Mouse (Mus musculus) CD4-positive, CD25-positive, alpha-beta regulatory T cell, adult 2 months (primary cell): ENCODE data around the gene Zfp62.
"Not testable (repeated sequence)": the region's sequence is repeated elsewhere in the genome, so short reads cannot be mapped to it uniquely, and the experiment has no call there.

ENCODE experiments used
- DNase-seq: peaks from one replicate; pipeline ENCODE4 v3.0.0-alpha.2; 2012; ENCODE audit warnings: low read depth, low spot score

Zfp62 gene

DNA sequence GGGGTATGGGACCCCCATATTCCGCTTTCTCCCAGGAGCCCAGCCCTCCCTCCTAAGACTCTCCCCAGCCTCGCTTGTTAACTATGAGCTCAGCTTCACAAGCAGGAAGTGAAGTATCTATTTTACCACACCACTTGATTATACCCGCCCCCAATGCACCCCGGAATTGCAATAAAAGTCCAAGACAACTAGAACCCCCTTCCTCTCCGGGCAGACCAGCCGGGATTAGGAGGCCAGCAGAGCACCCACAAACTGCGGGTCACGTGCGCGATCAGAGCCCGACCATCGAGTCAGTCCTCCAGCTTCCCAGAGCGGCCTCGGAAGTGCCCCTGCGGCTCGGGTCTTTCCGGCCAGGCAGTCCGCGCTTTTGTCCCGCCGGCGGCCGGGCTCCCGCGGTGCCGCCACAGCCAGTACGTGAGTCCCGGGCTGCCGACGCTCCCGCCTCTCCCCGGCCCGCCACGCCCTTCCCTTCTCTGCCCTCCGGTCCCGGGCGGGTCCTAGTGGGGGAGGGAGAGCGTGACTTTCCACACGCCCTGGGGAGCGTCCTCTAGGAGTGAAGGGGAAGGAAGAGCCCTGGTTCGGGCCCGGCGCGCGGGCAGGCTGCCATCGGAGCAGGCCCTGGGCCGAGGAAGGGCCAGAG lies at the start of gene Zfp62:
Gene Zfp62 (plus strand): TSS at position 164 of the 640 bp plus-strand sequence.
- peak; percentile 95 for DNase-seq

- DNase-seq, result no peak
These were observed 49.0 kb upstream of the Zfp62 start, which contains the start of gene Olfr1394 for GRCm38 (mm10) chr11:49154077-49154476. TSS of gene Olfr1394 (plus strand) at chr11:49154377.

DNA sequence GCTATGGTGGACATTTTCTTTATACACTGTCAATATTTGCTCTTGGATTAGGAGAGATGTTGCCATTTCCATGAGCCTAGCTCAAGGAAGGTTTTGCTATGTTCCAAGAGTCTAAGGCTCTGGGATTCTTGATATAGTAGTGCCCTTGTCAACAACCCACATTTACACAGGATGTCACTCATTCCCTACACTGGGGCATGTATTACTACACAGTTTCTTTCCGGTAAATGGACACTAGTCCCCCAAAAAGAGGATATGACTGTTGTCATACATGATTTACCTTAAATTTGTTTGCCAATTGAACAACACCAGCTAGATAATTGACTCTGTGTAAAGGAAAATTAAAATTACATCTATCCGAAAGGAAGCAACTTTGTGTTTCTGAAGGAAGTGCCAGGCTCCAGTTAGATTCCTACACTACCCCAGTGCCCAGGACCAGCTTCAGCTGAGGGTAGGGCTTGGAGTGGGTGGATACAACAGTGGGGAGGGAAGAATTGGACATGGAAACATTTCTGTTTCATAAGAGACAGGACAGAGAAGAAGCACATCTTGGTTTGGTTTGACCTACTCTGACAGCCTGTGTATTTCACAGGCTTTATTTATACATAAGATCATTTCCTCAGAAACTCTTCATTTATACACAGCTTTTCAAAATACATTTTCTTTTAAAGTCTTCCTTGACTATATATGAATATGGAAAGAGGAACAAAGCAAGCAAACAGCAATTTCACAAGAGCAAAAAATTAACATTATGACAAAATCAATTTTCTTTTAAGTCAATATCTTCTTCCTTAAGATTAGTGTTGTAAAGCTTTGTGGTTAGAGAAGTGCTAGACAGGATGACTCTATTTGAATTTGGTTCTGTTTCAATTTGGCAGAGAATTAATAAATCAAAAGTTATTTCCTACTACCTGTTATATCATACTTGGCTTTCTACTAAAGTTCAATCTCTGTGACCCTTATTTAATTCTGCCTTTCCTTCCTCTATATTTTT lies 46.0 kb upstream of the Zfp62 start:
- DNase-seq, result no peak

DNA sequence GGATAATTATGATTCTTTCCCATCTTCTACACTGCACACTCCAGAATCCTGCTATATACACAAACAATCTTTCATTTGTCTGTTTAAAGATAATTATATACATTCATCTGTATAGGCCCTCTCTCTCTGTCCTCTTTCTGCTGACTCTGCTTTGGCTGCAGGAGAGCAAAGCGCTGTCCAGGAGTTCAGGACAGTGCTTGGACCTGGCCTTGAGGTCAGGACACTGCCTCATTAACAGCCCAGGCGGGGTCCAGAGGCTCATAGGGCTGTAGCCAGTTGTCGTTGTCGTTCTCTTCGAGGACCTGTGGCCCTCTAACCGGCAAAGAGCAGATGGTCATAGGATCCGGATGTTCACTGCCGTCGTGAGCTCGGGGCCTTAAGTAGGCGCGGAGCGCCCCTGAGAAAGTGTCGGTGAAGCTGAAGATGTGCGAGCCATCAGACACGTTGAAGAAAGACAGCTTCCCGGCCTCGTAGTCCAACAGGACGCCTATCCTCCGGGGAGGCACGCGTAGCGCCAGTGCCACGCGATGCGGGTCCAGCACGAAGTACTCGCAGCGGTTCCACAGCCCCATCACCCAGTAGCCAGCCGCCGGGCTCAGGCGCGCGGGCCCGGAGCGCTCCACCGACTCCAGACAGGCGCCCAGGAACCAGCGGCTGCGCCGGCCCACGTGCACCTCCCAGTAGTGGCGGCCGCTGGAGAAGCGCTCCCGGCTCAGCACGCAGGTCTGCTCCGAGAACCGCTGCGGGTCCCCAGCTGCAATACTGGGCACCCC lies 34.1 kb upstream of the Zfp62 start:
- DNase-seq, result no peak

GRCm38 (mm10) chr11:49170576-49170975 lies 32.5 kb upstream of the Zfp62 start:
- DNase-seq, result no peak

DNA sequence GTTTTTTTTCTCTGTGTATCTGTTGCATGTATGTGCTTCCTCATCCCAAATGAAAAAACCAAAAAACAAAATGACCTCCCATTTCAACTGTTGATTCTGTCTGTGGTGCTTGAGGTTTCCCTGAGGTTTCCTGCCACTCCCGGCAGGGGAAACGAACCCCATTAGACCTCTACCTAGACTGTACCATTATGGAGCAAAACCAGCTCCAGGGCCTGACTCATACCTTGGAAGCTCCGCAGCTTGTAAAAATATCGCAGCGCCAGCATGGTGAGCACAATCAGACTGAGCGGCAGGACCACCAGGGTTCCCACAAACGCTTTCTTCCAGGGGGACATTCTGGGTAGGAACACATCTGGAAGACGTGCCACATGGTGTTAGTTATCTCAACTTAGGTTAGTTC lies 27.7 kb upstream of the Zfp62 start:
- DNase-seq, result no peak

DNA sequence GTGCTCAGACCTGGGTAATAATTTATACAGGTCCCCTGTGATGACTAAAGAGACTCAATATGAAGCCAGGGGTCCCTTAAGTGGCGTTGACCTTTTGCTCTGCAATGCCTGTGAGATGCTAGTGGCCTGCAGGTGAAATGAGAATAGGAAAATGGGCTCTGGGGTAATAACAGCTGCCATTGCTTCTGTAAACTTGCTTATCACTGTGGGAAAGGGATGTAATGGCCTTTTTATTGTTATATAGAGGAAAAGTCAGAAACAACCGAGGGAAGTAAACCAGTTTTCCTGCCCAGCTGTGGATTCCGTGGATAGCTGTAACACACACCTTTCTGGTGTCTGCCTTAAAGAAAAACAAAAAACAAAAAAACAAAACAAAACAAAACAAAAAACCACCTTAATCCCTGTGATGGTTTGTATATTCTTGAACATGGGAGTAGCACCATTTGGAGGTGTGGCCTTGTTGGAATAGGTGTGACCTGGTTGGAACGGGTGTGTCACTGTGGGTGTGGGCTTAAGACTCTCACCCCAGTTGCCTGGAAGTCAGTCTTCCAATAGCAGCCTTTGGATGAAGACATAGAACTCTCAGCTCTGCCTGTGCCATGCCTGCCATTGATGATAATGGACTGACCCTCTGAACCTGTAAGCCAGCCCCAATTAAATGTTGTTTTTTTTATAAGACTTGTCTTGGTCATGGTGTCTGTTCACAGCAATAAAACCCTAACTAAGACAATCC lies 26.9 kb upstream of the Zfp62 start:
- not testable (repeated sequence) for DNase-seq

DNA sequence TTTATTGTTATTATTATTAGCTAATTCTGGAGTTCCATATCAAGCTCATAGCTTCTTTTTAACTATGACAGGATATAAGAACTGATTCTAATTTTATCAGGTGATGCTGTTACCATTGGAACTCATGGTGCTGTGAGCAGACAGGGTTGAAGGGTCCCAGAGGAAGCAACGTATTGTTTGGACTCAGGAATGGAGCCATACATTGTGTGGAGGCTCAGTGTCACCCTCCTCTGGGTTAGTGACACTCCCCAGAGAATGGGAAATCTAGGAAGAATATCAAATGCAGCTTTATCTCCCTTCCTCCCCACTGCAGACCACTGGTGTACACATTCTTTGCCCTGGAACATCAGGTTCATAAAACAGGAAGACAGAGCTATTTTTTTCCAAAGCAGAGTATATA lies 19.9 kb upstream of the Zfp62 start:
- no peak for DNase-seq

DNA sequence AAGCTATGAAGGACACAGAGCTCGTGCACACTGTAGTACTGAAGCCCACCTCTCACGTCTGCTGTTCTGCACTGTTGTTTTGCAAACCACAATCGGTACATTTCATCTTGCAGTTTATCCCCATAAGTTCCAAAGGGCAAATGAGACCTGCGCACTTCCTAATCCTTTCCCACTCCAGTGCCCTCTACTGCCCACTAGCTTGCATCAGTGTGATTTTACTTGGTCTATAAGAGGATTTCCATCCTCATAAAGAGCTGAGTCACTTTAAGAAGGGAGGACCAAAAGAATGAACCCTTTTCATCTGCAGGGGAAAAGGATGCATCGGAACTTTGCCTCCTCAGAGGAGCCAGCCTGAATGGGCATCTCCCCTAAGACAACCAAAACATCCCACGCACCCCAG lies 16.6 kb upstream of the Zfp62 start:
- DNase-seq, result no peak

- no peak for DNase-seq
These were observed 16.1 kb upstream of the Zfp62 start, which contains the start of gene Btnl9 for GRCm38 (mm10) chr11:49186955-49187488. TSS of gene Btnl9 (minus strand) at chr11:49187159.

GRCm38 (mm10) chr11:49187701-49188100 lies 15.4 kb upstream of the Zfp62 start:
- no peak for DNase-seq

GRCm38 (mm10) chr11:49189737-49190136 lies 13.4 kb upstream of the Zfp62 start:
- DNase-seq, result peak; percentile 82

DNA sequence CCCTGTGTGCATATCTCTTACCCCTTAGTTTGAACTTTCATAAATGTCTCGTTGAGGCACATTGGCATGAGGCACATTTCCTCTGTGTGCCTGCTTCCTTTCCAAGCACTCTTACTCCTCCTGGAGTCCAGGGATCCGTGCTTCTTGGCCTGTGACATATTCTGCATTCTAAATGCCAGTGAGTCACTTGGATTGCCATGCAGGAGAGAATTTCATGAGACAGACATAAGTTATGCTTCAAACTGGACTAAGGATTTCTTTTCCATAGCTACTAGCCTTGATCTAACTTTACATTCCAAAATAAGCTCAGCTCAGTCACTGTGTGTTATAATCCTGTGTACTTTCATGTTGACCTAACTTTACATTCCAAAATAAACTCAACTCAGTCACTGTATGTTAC lies 12.0 kb upstream of the Zfp62 start:
- DNase-seq, result no peak

- not testable (repeated sequence) for DNase-seq
These were observed 8.3 kb upstream of the Zfp62 start for GRCm38 (mm10) chr11:49194771-49195170.

- DNase-seq, result peak; percentile 14
These were observed 7.2 kb upstream of the Zfp62 start for GRCm38 (mm10) chr11:49195819-49196322.

DNA sequence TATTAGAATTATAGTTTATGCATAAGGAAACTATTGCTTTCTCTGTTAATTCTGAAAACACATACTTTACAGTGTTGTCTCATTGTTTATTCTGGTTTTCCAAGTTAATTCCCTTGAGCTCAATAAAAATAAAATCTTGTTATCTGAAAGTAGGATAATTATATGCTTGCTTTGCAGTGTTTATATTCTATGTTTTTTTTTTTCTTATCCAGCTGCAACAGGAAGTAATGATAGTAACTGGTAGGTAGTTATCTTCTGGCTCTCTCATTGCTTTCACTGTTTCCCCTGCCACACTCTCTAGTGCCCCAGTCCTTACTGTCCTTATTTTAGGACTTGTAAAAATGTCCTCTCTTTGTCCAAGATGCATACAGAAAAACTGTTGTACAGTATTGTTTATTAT lies 2.4 kb upstream of the Zfp62 start:
- no peak for DNase-seq

GRCm38 (mm10) chr11:49201142-49201541 lies 1.9 kb upstream of the Zfp62 start:
- DNase-seq, result no peak

- DNase-seq, result peak; percentile 9
These were observed 1.0 kb upstream of the Zfp62 start for GRCm38 (mm10) chr11:49202071-49202470.

DNA sequence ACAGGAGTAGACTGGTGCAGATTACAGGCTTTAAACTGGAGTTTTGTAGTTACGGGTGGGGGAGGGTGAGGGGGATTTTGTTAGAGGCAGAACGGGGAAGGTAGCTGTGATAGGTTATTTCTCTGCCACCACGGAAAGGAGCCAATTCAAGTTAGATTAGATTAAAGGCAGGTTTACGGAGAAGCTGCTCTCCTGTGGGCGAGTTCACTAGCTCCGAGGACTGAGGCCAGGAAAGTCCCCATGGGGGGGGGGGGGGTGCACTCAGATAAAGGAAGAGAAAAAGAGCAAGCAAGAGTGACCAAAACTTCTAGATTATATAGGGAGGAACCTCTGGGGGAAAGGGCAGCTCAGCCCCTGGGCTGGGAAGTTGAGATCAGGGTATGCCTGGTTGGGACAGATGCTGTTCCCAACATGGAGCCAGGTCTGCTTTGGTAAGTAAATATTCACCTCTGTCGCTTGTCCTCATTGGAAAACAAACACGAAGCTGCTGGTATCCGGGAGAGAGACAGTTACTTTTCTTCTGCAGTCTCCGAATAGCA lies 500 bp upstream of the Zfp62 start:
- DNase-seq, result peak; percentile 71

DNA sequence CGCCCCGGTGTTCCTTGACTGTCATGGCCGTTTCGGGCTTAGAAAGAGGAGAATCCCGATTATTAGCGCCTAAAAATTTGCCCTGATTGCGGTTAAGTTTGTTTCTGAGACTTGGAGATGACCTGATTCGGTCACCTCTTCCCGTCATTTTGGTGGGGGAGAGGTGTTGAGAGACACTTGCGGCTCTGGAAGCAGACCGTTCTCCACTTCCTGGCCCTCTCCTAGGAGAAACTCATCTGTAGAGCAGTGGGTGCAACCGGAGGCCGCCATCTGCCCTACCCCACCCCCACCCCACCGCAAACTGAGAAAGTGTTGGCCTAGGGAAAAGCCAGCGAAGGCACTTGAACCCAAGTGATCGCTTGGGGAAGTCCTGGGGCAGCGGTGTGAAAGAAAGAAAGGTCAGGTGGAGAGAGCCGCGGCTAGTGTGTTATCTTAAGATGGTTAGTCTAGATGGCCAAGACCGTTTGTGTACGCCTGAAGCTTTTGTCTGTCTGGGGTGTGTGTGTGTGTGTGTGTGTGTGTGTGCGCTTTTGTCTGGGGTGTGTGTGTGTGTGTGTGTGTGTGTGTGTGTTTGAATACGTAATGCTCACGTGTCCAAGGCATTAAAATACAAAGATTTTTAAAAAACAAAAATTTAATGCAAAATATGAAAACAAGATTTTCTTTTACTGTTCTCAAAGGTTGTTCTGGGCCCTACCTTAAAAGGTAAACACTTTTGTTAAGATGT lies 842 bp downstream of the Zfp62 start:
- DNase-seq, result peak; percentile 80
